Mouse (Mus musculus) neutrophil, adult 65 days (primary cell): ENCODE results near the gene Nme7. TPM values are rescaled to one million over a fixed set of nuclear protein-coding genes. Genes with fewer than 3 reads are reported as not detected.

ENCODE experiments used
- total RNA-seq: library from RNA; stranded (reverse); gene quantifications from 2 replicates; pipeline ENCODE4 v1.2.4, GENCODE M21; 2023

The Nme7 gene
- 4.2 and 5.3 TPM in 2 replicates for total RNA-seq

DNA sequence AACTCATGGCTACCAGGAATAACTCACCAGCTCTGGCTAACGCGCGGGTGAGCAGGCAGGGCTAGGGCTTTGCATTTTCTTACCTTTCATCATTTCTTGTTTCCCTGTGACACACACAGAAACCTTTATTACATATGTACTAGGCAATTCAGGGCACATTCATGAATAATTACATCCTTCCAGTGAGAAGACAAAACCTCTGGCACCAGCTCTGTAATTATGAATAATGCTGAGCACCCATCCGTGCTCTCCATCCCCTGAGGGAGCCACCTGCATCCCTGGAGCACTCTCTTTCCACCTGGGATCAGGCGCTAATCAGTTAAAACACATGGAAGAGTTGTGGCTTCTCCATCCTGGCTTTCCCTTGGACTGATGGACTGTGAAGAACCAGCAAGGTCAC lies at the start of gene Nme7:
Nme7 (plus strand) TSS at position 301 of the 400 bp plus-strand sequence.

DNA sequence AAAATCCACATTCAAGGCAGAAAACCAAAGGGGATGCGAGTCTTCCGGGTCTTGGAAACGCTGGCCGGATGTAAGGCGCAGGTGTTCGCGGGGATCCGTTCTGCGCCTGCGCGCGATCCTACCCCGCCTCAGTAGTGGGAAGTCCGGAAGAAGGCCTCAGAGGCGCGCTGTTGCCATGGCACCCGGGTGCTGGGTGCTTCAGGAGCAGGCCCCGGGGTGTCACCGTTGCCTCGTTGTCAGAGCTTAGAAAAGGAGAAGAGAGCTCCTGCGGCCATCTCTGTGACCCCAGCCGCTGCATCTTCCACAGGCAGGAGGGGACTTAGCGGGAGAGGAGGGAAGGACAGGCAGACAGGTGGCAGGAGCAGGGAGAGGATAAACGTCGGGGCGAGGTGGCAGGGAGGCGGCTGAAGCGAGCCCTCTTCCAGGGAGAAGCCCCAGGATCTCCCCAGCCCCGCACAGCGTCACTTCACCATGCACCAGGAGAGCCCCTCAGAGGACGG lies 28.4 kb upstream of the Nme7 start, which contains the start of gene Ccdc181:
Ccdc181 (plus strand) TSS at position 131 of the 500 bp plus-strand sequence.

DNA sequence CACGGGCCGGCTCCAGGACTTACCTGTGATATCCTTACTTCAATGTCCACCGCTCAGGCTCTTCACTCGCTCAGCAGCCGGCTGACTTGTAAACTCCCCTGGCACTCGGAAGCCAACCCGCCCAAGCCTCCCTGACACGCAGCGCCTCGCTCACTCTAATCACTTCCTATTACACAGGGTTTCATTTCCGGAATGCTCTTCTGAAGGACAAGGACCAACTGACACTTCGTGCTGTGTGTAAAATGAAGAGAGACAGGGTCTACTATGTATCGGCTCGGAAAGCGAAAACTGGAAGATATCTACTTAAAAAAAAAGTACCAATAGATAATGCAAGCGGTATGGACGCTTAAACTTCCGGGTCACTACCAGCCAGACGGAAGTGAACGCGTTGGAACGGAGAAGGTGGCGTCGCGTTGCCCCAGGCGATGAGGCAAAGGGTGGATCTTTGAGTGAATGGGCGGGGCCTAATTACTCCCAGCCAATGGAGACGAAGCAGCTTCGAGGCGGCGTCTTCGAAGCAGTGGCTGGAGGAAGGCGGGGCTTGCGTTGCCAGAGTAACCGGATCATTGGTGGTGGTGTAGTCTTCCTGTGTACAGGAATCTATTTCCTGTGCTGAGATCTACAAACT lies 3.3 kb downstream of the Nme7 start, which contains the start of gene Blzf1:
Blzf1 (minus strand) TSS at position 366 of the 628 bp plus-strand sequence.

DNA sequence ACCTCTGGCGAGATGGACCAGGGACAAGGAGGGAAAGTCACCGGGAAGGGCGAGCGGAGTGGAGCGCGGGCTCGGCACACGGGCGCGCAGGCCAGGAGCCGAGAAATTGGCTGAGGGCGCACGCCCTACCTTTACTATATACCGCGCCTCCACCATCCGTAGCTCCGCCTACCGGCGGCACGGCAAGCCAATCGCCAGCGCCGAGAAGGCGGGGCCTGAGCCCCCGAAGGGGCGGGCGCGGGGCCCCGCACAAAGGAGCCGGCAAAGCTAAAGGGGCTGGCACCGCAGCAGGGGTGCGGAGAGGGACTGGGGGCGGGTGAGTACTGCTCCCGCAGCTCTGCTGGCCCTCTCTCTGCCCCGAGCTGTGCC lies 154.3 kb downstream of the Nme7 start, which contains the start of gene Atp1b1:
Atp1b1 (minus strand) TSS at position 111 of the 369 bp plus-strand sequence.

Other genes starting within 250 kb of the Nme7 start
- 440 and 554 TPM in 2 replicates for gene Sell, start 242.1 kb upstream of the Nme7 start, total RNA-seq
- gene Selp, start 188.9 kb upstream of the Nme7 start, total RNA-seq = 30.6 and 35.7 TPM in 2 replicates
- 59.4 and 67.1 TPM in 2 replicates for gene F5, start 152.3 kb upstream of the Nme7 start, total RNA-seq
- 4.3 and 7.7 TPM in 2 replicates for gene Slc19a2, start 55.1 kb upstream of the Nme7 start, total RNA-seq
- 2.9 and 5.1 TPM in 2 replicates for gene Ccdc181, start 28.5 kb upstream of the Nme7 start, total RNA-seq
- gene Blzf1, start 3.4 kb downstream of the Nme7 start, total RNA-seq = 17.2 and 20.1 TPM in 2 replicates
- 4.7 and 7.7 TPM in 2 replicates for gene Atp1b1, start 154.2 kb downstream of the Nme7 start, total RNA-seq